Mouse (Mus musculus): ENCODE data around the gene Aif1. TPM values are rescaled to one million over a fixed set of nuclear protein-coding genes. Genes with fewer than 3 reads are reported as not detected.
A peak's percentile ranks its signal among the peaks of the same experiment; 100 is the strongest.

Gene Aif1
- total and polyA plus RNA-seq, 3 experiments = 0.17 to 3.1 (median 2.1) TPM

- DNase-seq (ENCODE audit: low spot score) (no peak), ATAC-seq (ENCODE audit: extremely low read depth, insufficient number of reproducible peaks, low FRiP score, poor library complexity, severe bottlenecking) (no peak)
- TF ChIP-seq CTCF (IDR thresholded peaks at IDR 0.05; ENCODE audit: low read depth, low read length) (no peak), POLR2AphosphoS5 (IDR thresholded peaks at IDR 0.05; ENCODE audit: insufficient replicate concordance, low read depth, low read length) (no peak), GATA1 (IDR thresholded peaks at IDR 0.05; ENCODE audit: borderline replicate concordance, low read length) (no peak), GATA2 (IDR thresholded peaks at IDR 0.05; ENCODE audit: borderline replicate concordance, low read depth, low read length) (no peak), TAL1 (conservative IDR thresholded peaks at IDR 0.05; ENCODE audit: low read depth, low read length) (no peak)
- Histone ChIP-seq H3K4me1 (ENCODE audit: insufficient read depth, low read depth, low read length) (peaks cover 66% of the 10 kb centered on the region), H3K9me3 (replicated peaks) (no peaks in the 10 kb centered on the region), H3K27me3 (ENCODE audit: insufficient read depth, low read length) (no peaks in the 10 kb centered on the region), H3K4me3 (ENCODE audit: low read depth, low read length) (no peak overlapping the region; the same call in 1 of the 2 replicates), H3K36me3 (replicated peaks) (peaks cover 99% of the 10 kb centered on the region)
Measured at GRCm38 (mm10) chr17:35156461-35157200, 19.2 kb downstream of the Aif1 start.

- DNase-seq (ENCODE audit: low spot score) (no peak), ATAC-seq (ENCODE audit: extremely low read depth, insufficient number of reproducible peaks, low FRiP score, poor library complexity, severe bottlenecking) (no peak)
- Histone ChIP-seq H3K27me3 (ENCODE audit: insufficient read depth, low read length) (no peaks in the 10 kb centered on the region), H3K9me3 (replicated peaks) (no peaks in the 10 kb centered on the region), H3K4me1 (ENCODE audit: insufficient read depth, low read depth, low read length) (peaks cover 55% of the 10 kb centered on the region), H3K4me3 (ENCODE audit: low read depth, low read length) (0 out of 2 replicates have a peak overlapping the region, but pooled peaks have one; percentile 13), H3K36me3 (replicated peaks) (peaks cover 98% of the 10 kb centered on the region)
- no peak for TF ChIP-seq GATA1 (IDR thresholded peaks at IDR 0.05; ENCODE audit: borderline replicate concordance, low read length)
- TF ChIP-seq CTCF (IDR thresholded peaks at IDR 0.05; ENCODE audit: low read depth, low read length) = no peak
- TF ChIP-seq POLR2AphosphoS5 (IDR thresholded peaks at IDR 0.05; ENCODE audit: insufficient replicate concordance, low read depth, low read length) = no peak
- TF ChIP-seq GATA2 (IDR thresholded peaks at IDR 0.05; ENCODE audit: borderline replicate concordance, low read depth, low read length) = no peak
- no peak for TF ChIP-seq TAL1 (conservative IDR thresholded peaks at IDR 0.05; ENCODE audit: low read depth, low read length)
Measured at GRCm38 (mm10) chr17:35155451-35155850, 20.4 kb downstream of the Aif1 start.

- H3K4me1 ChIP-seq (ENCODE audit: insufficient read depth, low read depth, low read length) = peaks cover 52% of the 10 kb centered on the region
- DNase-seq (ENCODE audit: low spot score) (no peak), ATAC-seq (ENCODE audit: extremely low read depth, insufficient number of reproducible peaks, low FRiP score, poor library complexity, severe bottlenecking) (no peak)
Measured at GRCm38 (mm10) chr17:35154616-35155015, 21.3 kb downstream of the Aif1 start.

GRCm38 (mm10) chr17:35153931-35154330, 21.9 kb downstream of the Aif1 start:
- H3K27me3 ChIP-seq (ENCODE audit: insufficient read depth, low read length) = no peaks in the 10 kb centered on the region
- ATAC-seq (ENCODE audit: extremely low read depth, insufficient number of reproducible peaks, low FRiP score, poor library complexity, severe bottlenecking) (no peak), DNase-seq (ENCODE audit: low spot score) (no peak)
- no peaks in the 10 kb centered on the region for H3K9me3 ChIP-seq (replicated peaks)
- peaks cover 47% of the 10 kb centered on the region for H3K4me1 ChIP-seq (ENCODE audit: insufficient read depth, low read depth, low read length)
- TF ChIP-seq GATA2 (IDR thresholded peaks at IDR 0.05; ENCODE audit: borderline replicate concordance, low read depth, low read length) (no peak), TAL1 (conservative IDR thresholded peaks at IDR 0.05; ENCODE audit: low read depth, low read length) (no peak), CTCF (IDR thresholded peaks at IDR 0.05; ENCODE audit: low read depth, low read length) (no peak), GATA1 (IDR thresholded peaks at IDR 0.05; ENCODE audit: borderline replicate concordance, low read length) (no peak), POLR2AphosphoS5 (IDR thresholded peaks at IDR 0.05; ENCODE audit: insufficient replicate concordance, low read depth, low read length) (no peak)
- H3K4me3 ChIP-seq (ENCODE audit: low read depth, low read length) = no peak overlapping the region
- peaks cover 98% of the 10 kb centered on the region for H3K36me3 ChIP-seq (replicated peaks)

More at GRCm38 (mm10) chr17:35154616-35155015, 21.3 kb downstream of the Aif1 start:
- H3K27me3 ChIP-seq (ENCODE audit: insufficient read depth, low read length) = no peaks in the 10 kb centered on the region
- peaks cover 98% of the 10 kb centered on the region for H3K36me3 ChIP-seq (replicated peaks)
- TF ChIP-seq TAL1 (conservative IDR thresholded peaks at IDR 0.05; ENCODE audit: low read depth, low read length) (no peak), GATA2 (IDR thresholded peaks at IDR 0.05; ENCODE audit: borderline replicate concordance, low read depth, low read length) (no peak), CTCF (IDR thresholded peaks at IDR 0.05; ENCODE audit: low read depth, low read length) (no peak), GATA1 (IDR thresholded peaks at IDR 0.05; ENCODE audit: borderline replicate concordance, low read length) (no peak), POLR2AphosphoS5 (IDR thresholded peaks at IDR 0.05; ENCODE audit: insufficient replicate concordance, low read depth, low read length) (no peak)
- no peak overlapping the region for H3K4me3 ChIP-seq (ENCODE audit: low read depth, low read length)
- no peaks in the 10 kb centered on the region for H3K9me3 ChIP-seq (replicated peaks)

- ATAC-seq (ENCODE audit: extremely low read depth, insufficient number of reproducible peaks, low FRiP score, poor library complexity, severe bottlenecking) = no peak
- Histone ChIP-seq H3K36me3 (replicated peaks) (peaks cover 98% of the 10 kb centered on the region), H3K4me1 (ENCODE audit: insufficient read depth, low read depth, low read length) (peaks cover 45% of the 10 kb centered on the region), H3K9me3 (replicated peaks) (no peaks in the 10 kb centered on the region), H3K4me3 (ENCODE audit: low read depth, low read length) (no peak overlapping the region), H3K27me3 (ENCODE audit: insufficient read depth, low read length) (no peaks in the 10 kb centered on the region)
- no peak for TF ChIP-seq POLR2AphosphoS5 (IDR thresholded peaks at IDR 0.05; ENCODE audit: insufficient replicate concordance, low read depth, low read length)
- TF ChIP-seq CTCF (IDR thresholded peaks at IDR 0.05; ENCODE audit: low read depth, low read length) = no peak
- no peak for DNase-seq (ENCODE audit: low spot score)
Measured at GRCm38 (mm10) chr17:35153077-35153476, 22.8 kb downstream of the Aif1 start.

- no peak for TF ChIP-seq POLR2AphosphoS5 (IDR thresholded peaks at IDR 0.05; ENCODE audit: insufficient replicate concordance, low read depth, low read length)
- TF ChIP-seq GATA2 (IDR thresholded peaks at IDR 0.05; ENCODE audit: borderline replicate concordance, low read depth, low read length) = no peak
- no peak for TF ChIP-seq CTCF (IDR thresholded peaks at IDR 0.05; ENCODE audit: low read depth, low read length)
- no peak for TF ChIP-seq TAL1 (conservative IDR thresholded peaks at IDR 0.05; ENCODE audit: low read depth, low read length)
- no peak for TF ChIP-seq GATA1 (IDR thresholded peaks at IDR 0.05; ENCODE audit: borderline replicate concordance, low read length)
- Histone ChIP-seq H3K9me3 (replicated peaks) (no peaks in the 10 kb centered on the region), H3K36me3 (replicated peaks) (peaks cover 98% of the 10 kb centered on the region), H3K4me1 (ENCODE audit: insufficient read depth, low read depth, low read length) (peaks cover 38% of the 10 kb centered on the region), H3K4me3 (ENCODE audit: low read depth, low read length) (no peak overlapping the region), H3K27me3 (ENCODE audit: insufficient read depth, low read length) (no peaks in the 10 kb centered on the region)
- ATAC-seq (ENCODE audit: extremely low read depth, insufficient number of reproducible peaks, low FRiP score, poor library complexity, severe bottlenecking) (no peak), DNase-seq (ENCODE audit: low spot score) (no peak)
Measured at GRCm38 (mm10) chr17:35152121-35152520, 23.7 kb downstream of the Aif1 start.

Data from G1E (cell line).